In genomic region chr7:64900249-64900648, GRCm38 (mm10) we compare ENCODE assay signal across 17 mouse cellular contexts. TPM values are rescaled to one million over a fixed set of nuclear protein-coding genes. Genes with fewer than 3 reads are reported as not detected.
DNase-seq lines count a peak whose midpoint lies in the region; ATAC-seq and TF ChIP-seq lines count a peak whose summit lies in the region.
"Had no signal": no experiment of that assay in that cellular context is flagged by ENCODE, and none has a peak within 500 bp of the region (broad histone marks: within the 10 kb centered on the region; RNA-seq: fewer than 3 reads in every experiment).

No protein-coding gene starts in this region.

- H3K9me3 ChIP-seq in forebrain, embryonic 16.5 days (ENCODE audit: control insufficient read depth, low read length): no peaks in the 10 kb centered on the region
- no peaks in the 10 kb centered on the region for H3K9me3 ChIP-seq in forebrain, embryonic 13.5 days (replicated peaks)
- H3K9me3 ChIP-seq in hindbrain, postnatal 0 days (ENCODE audit: low read length): no peaks in the 10 kb centered on the region
- H3K9me3 ChIP-seq in hindbrain, embryonic 16.5 days (ENCODE audit: control insufficient read depth, low read length): no peaks in the 10 kb centered on the region
- H3K9me3 ChIP-seq: embryonic facial prominence, embryonic 10.5 days; embryonic facial prominence, embryonic 12.5 days; forebrain, embryonic 12.5 days had no signal

- H3K4me1 ChIP-seq in forebrain, embryonic 16.5 days (replicated peaks; ENCODE audit: control insufficient read depth, insufficient read depth, low read length): no peaks in the 10 kb centered on the region
- H3K4me1 ChIP-seq in forebrain, embryonic 13.5 days: peaks cover 6% of the 10 kb centered on the region; the same call in 1 of the 2 replicates
- no peaks in the 10 kb centered on the region for H3K4me1 ChIP-seq in hindbrain, postnatal 0 days (ENCODE audit: insufficient read depth, low read length)
- H3K4me1 ChIP-seq in hindbrain, embryonic 16.5 days (ENCODE audit: control insufficient read depth, insufficient read depth, low read depth, low read length): no peaks in the 10 kb centered on the region
- H3K4me1 ChIP-seq: embryonic facial prominence, embryonic 12.5 days had no signal

- peak; percentile 24 to 52 for DNase-seq in cerebellum, postnatal 14 days
- DNase-seq in cerebellum, postnatal 36 days: no peak
- DNase-seq in hindbrain, postnatal 0 days (ENCODE audit: low spot score): peak; percentile 30
- peak; percentile 36 for DNase-seq in brain, embryonic 18.5 days (ENCODE audit: low read depth, low spot score)
- DNase-seq in embryo, embryonic 11 days: no peak
- DNase-seq: adrenal gland, adult 2 months; adrenal gland, postnatal 10 days; adrenal gland, postnatal 25 days; cerebellum, adult 11 months; cerebellum, adult 18-20 months; cerebellum, adult 9-10 months had no signal

- H3K36me3 ChIP-seq in forebrain, embryonic 16.5 days (ENCODE audit: control insufficient read depth, insufficient read depth): no peaks in the 10 kb centered on the region
- no peaks in the 10 kb centered on the region for H3K36me3 ChIP-seq in forebrain, embryonic 13.5 days (ENCODE audit: poor library complexity, severe bottlenecking)
- no peaks in the 10 kb centered on the region for H3K36me3 ChIP-seq in hindbrain, postnatal 0 days (ENCODE audit: insufficient read depth, low read length)
- H3K36me3 ChIP-seq in hindbrain, embryonic 16.5 days (ENCODE audit: control insufficient read depth, insufficient read depth, low read length): no peaks in the 10 kb centered on the region
- H3K36me3 ChIP-seq: embryonic facial prominence, embryonic 10.5 days; embryonic facial prominence, embryonic 12.5 days; forebrain, embryonic 12.5 days had no signal

- TF ChIP-seq CTCF in hindbrain, postnatal 0 days (IDR thresholded peaks at IDR 0.05; ENCODE audit: low read depth): no peak

- peak; percentile 65 for ATAC-seq in forebrain, embryonic 16.5 days
- ATAC-seq in forebrain, embryonic 13.5 days: no peak; the same call in 1 of the 2 replicates
- no peak for ATAC-seq in hindbrain, postnatal 0 days
- no peak for ATAC-seq in hindbrain, embryonic 16.5 days

- no peaks in the 10 kb centered on the region for H3K27me3 ChIP-seq in forebrain, embryonic 16.5 days (replicated peaks; ENCODE audit: control insufficient read depth, insufficient read depth, low read length)
- H3K27me3 ChIP-seq in forebrain, embryonic 13.5 days: no peaks in the 10 kb centered on the region
- no peaks in the 10 kb centered on the region for H3K27me3 ChIP-seq in hindbrain, postnatal 0 days (ENCODE audit: insufficient read depth, low read length)
- no peaks in the 10 kb centered on the region for H3K27me3 ChIP-seq in hindbrain, embryonic 16.5 days (replicated peaks; ENCODE audit: control insufficient read depth, insufficient read depth, low read length)
- H3K27me3 ChIP-seq: embryonic facial prominence, embryonic 12.5 days; forebrain, embryonic 12.5 days had no signal

- H3K9ac ChIP-seq in forebrain, embryonic 16.5 days (replicated peaks; ENCODE audit: low read depth, low read length): no peak overlapping the region
- no peak overlapping the region for H3K9ac ChIP-seq in forebrain, embryonic 13.5 days
- no peak overlapping the region for H3K9ac ChIP-seq in hindbrain, postnatal 0 days (replicated peaks; ENCODE audit: low read length)
- H3K9ac ChIP-seq in hindbrain, embryonic 16.5 days (ENCODE audit: low read depth, low read length): no peak overlapping the region
- H3K9ac ChIP-seq: embryonic facial prominence, embryonic 12.5 days; forebrain, embryonic 12.5 days had no signal

- H3K4me2 ChIP-seq in forebrain, embryonic 16.5 days (ENCODE audit: low read length): no peak overlapping the region
- H3K4me2 ChIP-seq in forebrain, embryonic 13.5 days: no peak overlapping the region
- no peak overlapping the region for H3K4me2 ChIP-seq in hindbrain, postnatal 0 days (ENCODE audit: low read depth, low read length)
- no peak overlapping the region for H3K4me2 ChIP-seq in hindbrain, embryonic 16.5 days (ENCODE audit: low read length)
- H3K4me2 ChIP-seq: embryonic facial prominence, embryonic 12.5 days; forebrain, embryonic 12.5 days had no signal

- H3K27ac ChIP-seq in forebrain, embryonic 16.5 days (ENCODE audit: low read length): no peak overlapping the region
- H3K27ac ChIP-seq in forebrain, embryonic 13.5 days: no peak overlapping the region
- H3K27ac ChIP-seq in hindbrain, postnatal 0 days: no peak overlapping the region
- no peak overlapping the region for H3K27ac ChIP-seq in hindbrain, embryonic 16.5 days (ENCODE audit: low read depth, low read length)
- H3K27ac ChIP-seq: embryonic facial prominence, embryonic 10.5 days; embryonic facial prominence, embryonic 12.5 days; forebrain, embryonic 12.5 days had no signal

- 67% methylated on average over 2 of the region's 2 CpGs for WGBS in forebrain, embryonic 16.5 days
- WGBS in forebrain, embryonic 13.5 days: 79% methylated on average over 2 of the region's 2 CpGs
- 58% methylated on average over 2 of the region's 2 CpGs for WGBS in hindbrain, postnatal 0 days
- 68% methylated on average over 2 of the region's 2 CpGs for WGBS in hindbrain, embryonic 16.5 days

- no peak overlapping the region for H3K4me3 ChIP-seq in forebrain, embryonic 16.5 days (replicated peaks; ENCODE audit: low read length)
- H3K4me3 ChIP-seq in forebrain, embryonic 13.5 days: no peak overlapping the region
- no peak overlapping the region for H3K4me3 ChIP-seq in hindbrain, postnatal 0 days (ENCODE audit: low read length)
- H3K4me3 ChIP-seq in hindbrain, embryonic 16.5 days (ENCODE audit: low read length): no peak overlapping the region
- H3K4me3 ChIP-seq: embryonic facial prominence, embryonic 10.5 days; embryonic facial prominence, embryonic 12.5 days; forebrain, embryonic 12.5 days had no signal

RNA-seq across cellular contexts. Expression of gene Nsmce3, which starts 27.5 kb away (rescaled TPM):
- polyA plus RNA-seq in forebrain, embryonic 16.5 days (2015; fragmentation: Nextera tagmentation; extraction: Ambion mirVana): 9.5 and 9.9 TPM in 2 replicates
- polyA plus RNA-seq in forebrain, embryonic 13.5 days (2015; fragmentation: Nextera tagmentation; extraction: Ambion mirVana): 10.1 and 10.6 TPM in 2 replicates
- 18.4 and 19.3 TPM in 2 replicates for total RNA-seq in hindbrain, postnatal 0 days (2014; rRNA removed)
- 10.2 and 10.5 TPM in 2 replicates for polyA plus RNA-seq in hindbrain, postnatal 0 days (2015; fragmentation: Nextera tagmentation; extraction: Ambion mirVana)
- 10.2 and 10.9 TPM in 2 replicates for polyA plus RNA-seq in hindbrain, embryonic 16.5 days (2015; fragmentation: Nextera tagmentation; extraction: Ambion mirVana)

Comparison
In these comparisons a context has a peak if more than half of its experiments do, and no peak if none do; other contexts are left out.
1. DNase-seq: peak in cerebellum, postnatal 14 days (2 of 2), hindbrain, postnatal 0 days (single experiment) and brain, embryonic 18.5 days (single experiment); none in cerebellum, postnatal 36 days (0 of 2) and embryo, embryonic 11 days (single experiment).